Mouse (Mus musculus) midbrain, embryonic 13.5 days (tissue): ENCODE measurements around the gene Ampd2. TPM values are rescaled to one million over a fixed set of nuclear protein-coding genes. Genes with fewer than 3 reads are reported as not detected.

ENCODE experiments used
- ATAC-seq: fragments of 200-750 bp; cut with Nextera tagmentation; 2 replicates; pipeline ENCODE4 v1.8.0; 2017; ENCODE audit warnings: mild to moderate bottlenecking, moderate TSS enrichment, moderate library complexity
- H3K27ac ChIP-seq: fragments of 300-500 bp; sonication (generic); 2 replicates; pipeline ENCODE4 v1.5.1; 2015; ENCODE audit warnings: inconsistent platforms, mild to moderate bottlenecking, moderate library complexity
- H3K27me3 ChIP-seq: fragments of 300-500 bp; sonication (generic); 2 replicates; pipeline ENCODE4 v1.6.1; 2015; ENCODE audit warnings: mild to moderate bottlenecking, inconsistent platforms
- H3K36me3 ChIP-seq: fragments of 300-500 bp; sonication (generic); 2 replicates; pipeline ENCODE4 v1.6.1; 2015; ENCODE audit warnings: mild to moderate bottlenecking, inconsistent platforms
- H3K4me1 ChIP-seq: fragments of 300-500 bp; sonication (generic); replicated peaks from 2 replicates; pipeline ENCODE4 v1.6.1; 2015; ENCODE audit warnings: inconsistent platforms
- H3K4me2 ChIP-seq: fragments of 300-500 bp; sonication (generic); replicated peaks from 2 replicates; pipeline ENCODE4 v1.6.1; 2015; ENCODE audit warnings: moderate library complexity, mild to moderate bottlenecking, inconsistent platforms
- H3K4me3 ChIP-seq: fragments of 300-500 bp; sonication (generic); replicated peaks from 2 replicates; pipeline ENCODE4 v1.5.1; 2015; ENCODE audit warnings: mild to moderate bottlenecking, inconsistent platforms
- H3K9ac ChIP-seq: fragments of 300-500 bp; sonication (generic); replicated peaks from 2 replicates; pipeline ENCODE4 v1.6.1; 2015; ENCODE audit warnings: mild to moderate bottlenecking, inconsistent platforms
- H3K9me3 ChIP-seq: fragments of 300-500 bp; sonication (generic); 2 replicates; pipeline ENCODE4 v1.6.1; 2016; ENCODE audit warnings: mild to moderate bottlenecking, inconsistent platforms
- WGBS: fragments of 180-500 bp; shearing (Covaris S2); methylation state at CpG from one replicate; pipeline ENCODE4 v1.1.7; 2015; 5-methylcytosine and 5-hydroxymethylcytosine counted together
- polyA plus RNA-seq: library from polyadenylated mRNA; unstranded; fragments of >200 nt; fragmentation: Nextera tagmentation; extraction: Ambion mirVana; gene quantifications from 2 replicates; pipeline ENCODE4 v1.2.1, GENCODE M21; 2015

Ampd2 gene
- polyA plus RNA-seq, 1 experiment from 2014 or later, result 54.5 TPM

DNA sequence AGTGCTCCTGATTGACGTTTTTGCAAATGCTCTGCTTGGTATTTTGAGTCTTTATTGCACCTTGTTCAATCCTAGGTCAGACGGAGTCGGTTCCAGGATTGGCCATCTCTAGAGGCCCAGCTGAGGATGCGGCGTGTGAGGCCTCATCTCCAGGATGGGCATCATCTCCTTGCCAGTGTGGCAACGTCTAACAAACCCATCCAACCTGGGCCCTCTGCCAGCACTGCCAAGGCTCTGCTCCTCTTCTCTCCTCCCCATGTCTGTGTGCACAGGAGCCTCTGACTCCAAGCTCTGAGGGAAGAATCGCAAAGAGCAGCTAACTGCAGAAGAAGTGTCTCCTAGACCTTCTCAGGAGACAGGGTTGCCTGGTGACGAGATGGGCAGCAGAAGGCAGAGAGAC lies 23.8 kb downstream of the Ampd2 start:
- ATAC-seq, result no peak

DNA sequence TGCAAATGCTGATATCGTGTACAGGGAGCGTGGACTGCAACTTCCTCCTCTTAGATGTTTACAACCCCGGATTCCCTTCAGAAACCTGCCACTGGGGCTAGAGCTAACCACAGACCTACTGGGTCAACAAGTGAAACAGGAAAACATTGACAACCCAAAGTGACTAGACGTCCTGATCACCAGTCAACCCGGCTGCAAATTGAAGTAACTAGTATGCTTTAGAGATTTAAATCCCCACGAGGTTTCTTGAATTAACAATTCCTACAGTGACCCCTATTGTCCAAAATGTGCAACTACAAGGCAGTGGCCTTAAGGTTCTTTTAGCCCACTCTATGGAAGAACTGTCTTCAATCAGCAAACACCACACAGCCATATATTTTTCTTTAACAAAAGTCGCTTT lies 25.0 kb downstream of the Ampd2 start:
- WGBS, result 23% methylated on average over 7 of the region's 7 CpGs
- no peaks in the 10 kb centered on the region for H3K36me3 ChIP-seq
- 0 out of 2 replicates have a peak, but pooled peaks have one; percentile 24 for ATAC-seq
- H3K27me3 ChIP-seq, result no peaks in the 10 kb centered on the region
- H3K27ac ChIP-seq, result no peak overlapping the region
- H3K9me3 ChIP-seq, result no peaks in the 10 kb centered on the region
- no peak overlapping the region for H3K4me3 ChIP-seq
- no peak overlapping the region for H3K4me2 ChIP-seq
- no peaks in the 10 kb centered on the region for H3K4me1 ChIP-seq
- H3K9ac ChIP-seq, result no peak overlapping the region

More for the DNA sequence above, 23.8 kb downstream of the Ampd2 start:
- Histone ChIP-seq H3K4me1 (no peaks in the 10 kb centered on the region), H3K4me3 (no peak overlapping the region), H3K9me3 (no peaks in the 10 kb centered on the region), H3K9ac (no peak overlapping the region), H3K27ac (no peak overlapping the region), H3K4me2 (no peak overlapping the region), H3K27me3 (no peaks in the 10 kb centered on the region), H3K36me3 (no peaks in the 10 kb centered on the region)
- 83% methylated on average over 8 of the region's 8 CpGs for whole genome bisulfite sequencing

DNA sequence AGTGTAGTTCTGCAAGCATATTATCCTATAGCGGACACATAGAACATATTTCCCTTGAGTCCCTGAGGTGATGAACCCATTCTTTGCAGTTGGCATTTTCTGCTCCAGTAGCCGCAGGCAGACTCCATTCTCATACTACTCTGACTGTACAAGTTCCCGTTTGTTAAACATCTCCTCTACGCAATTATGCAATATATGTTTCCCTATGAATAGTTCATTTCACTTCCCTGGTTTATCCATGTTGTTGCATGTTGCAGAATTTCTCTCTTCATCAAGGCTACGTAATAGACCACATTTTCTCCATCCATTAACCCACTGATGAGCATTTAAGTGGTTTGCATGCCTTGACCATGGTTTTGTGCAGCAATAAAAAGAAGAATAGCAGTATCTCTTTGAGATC lies 36.0 kb downstream of the Ampd2 start:
- no peak overlapping the region for H3K4me2 ChIP-seq
- no peaks in the 10 kb centered on the region for H3K4me1 ChIP-seq
- H3K36me3 ChIP-seq, result no peaks in the 10 kb centered on the region
- H3K27ac ChIP-seq, result no peak overlapping the region
- H3K9ac ChIP-seq, result no peak overlapping the region
- no peak overlapping the region for H3K4me3 ChIP-seq
- no peaks in the 10 kb centered on the region for H3K9me3 ChIP-seq
- 90% methylated on average over 5 of the region's 5 CpGs for WGBS
- no peak for ATAC-seq
- no peaks in the 10 kb centered on the region for H3K27me3 ChIP-seq

DNA sequence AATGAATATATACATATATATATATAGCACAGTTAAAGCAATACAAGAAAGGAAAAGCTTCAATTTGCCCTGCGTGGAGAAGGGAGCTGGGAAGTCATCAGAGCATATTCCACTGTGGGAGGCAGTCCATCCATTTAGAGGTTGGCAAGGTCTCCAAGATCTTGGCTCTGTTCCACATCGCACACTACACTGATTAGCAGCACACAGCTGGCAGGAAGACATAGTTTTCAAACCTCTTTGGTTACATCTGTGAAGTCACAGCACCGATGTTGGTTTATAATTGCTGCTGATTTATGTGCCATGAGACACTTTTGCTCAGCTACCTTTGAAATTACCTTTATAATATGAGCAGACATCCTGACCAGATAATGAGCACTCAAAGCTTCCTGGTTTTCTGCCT lies 38.1 kb downstream of the Ampd2 start:
- WGBS, result 81% methylated on average over 3 of the region's 3 CpGs

DNA sequence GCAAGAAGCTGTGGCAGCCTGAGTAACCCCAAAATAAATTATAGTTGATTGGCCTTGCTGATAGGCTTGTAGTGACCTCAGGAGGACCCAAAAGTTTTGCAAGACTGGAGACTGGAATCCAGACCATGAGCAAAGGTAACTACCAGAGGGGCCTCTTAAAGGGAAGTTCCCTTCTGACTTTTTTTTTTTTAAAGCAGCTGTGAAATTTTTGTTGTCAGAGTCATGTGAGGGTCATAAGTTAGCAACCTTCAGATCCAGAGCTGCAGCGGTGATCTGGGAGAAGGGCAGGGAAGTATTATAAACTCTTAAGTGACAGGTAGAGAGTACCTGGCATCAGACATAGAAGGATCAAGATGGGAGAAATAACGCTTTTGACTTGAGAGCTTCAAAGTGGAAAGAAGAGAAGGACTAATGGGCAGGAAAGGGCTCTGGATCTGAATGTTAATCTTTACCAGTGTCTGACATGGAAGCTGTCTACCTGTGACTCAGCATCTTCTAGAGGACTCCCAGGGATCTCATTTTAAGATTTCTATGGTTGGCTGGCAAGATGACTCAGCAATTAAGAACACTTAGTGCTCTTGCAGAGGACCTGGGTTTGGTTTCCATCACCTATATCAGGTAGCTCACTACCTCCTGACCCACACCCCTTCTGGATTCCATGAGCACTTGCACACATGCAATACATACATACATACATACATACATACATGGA lies 39.4 kb downstream of the Ampd2 start:
- peaks cover 6% of the 10 kb centered on the region; the same call in 1 of the 2 replicates for H3K27me3 ChIP-seq
- no peak overlapping the region for H3K27ac ChIP-seq
- no peak overlapping the region for H3K4me3 ChIP-seq
- H3K4me1 ChIP-seq, result peaks cover 14% of the 10 kb centered on the region
- WGBS, result 90% methylated on average over 2 of the region's 2 CpGs
- H3K36me3 ChIP-seq, result no peaks in the 10 kb centered on the region
- no peak overlapping the region for H3K4me2 ChIP-seq
- ATAC-seq, result no peak
- H3K9ac ChIP-seq, result no peak overlapping the region
- no peaks in the 10 kb centered on the region for H3K9me3 ChIP-seq

More for the DNA sequence above, 38.1 kb downstream of the Ampd2 start:
- H3K4me3 ChIP-seq, result no peak overlapping the region
- H3K4me1 ChIP-seq, result peaks cover 14% of the 10 kb centered on the region
- H3K4me2 ChIP-seq, result no peak overlapping the region
- ATAC-seq, result no peak
- no peaks in the 10 kb centered on the region for H3K27me3 ChIP-seq
- no peak overlapping the region for H3K27ac ChIP-seq
- no peak overlapping the region for H3K9ac ChIP-seq
- H3K36me3 ChIP-seq, result no peaks in the 10 kb centered on the region
- H3K9me3 ChIP-seq, result no peaks in the 10 kb centered on the region

DNA sequence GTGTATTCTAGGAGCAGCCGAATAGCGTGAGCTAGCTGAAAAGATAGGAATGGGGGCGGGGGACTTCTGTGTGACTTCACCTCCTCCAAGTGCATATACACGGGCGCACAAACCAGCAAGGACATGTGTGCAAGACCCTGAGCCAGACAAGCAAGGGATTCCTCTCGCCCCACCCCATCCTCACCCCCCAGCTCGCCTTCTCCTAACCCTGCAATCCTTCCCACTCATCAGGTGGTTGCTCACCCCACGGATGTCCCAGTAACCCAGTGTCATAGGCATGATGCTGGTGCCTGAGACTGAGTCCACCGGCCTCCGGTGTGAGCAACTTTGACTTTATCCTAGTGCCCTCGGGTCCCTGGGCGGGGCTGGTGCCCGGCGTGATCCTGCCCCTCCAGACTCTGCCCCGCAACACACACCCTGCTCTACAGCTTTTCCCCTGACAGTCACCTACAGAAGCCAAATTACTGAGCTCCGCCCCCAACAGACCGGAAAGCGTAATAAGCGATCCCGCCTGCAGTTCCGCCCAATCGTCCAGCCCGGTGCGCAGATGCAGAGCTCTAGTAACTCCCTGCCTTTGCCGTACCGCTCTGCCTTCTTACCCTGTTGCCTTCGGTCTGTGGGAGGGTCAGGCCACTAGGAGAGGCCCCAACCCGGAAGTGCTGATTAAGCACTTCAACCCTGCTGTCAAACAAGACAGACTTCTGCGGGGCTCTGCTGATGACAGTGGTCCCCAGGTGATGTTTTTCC lies 41.9 kb downstream of the Ampd2 start, which contains the start of gene Gstm4:
Gene Gstm4 (minus strand): TSS at position 501 of the 747 bp plus-strand sequence.
- Histone ChIP-seq H3K4me2 (peak within 1 kb of the TSS; percentile 83), H3K27ac (peak within 1 kb of the TSS; percentile 16; the same call in 1 of the 2 replicates), H3K4me1 (peaks cover 14% of the 10 kb centered on the region), H3K27me3 (peaks cover 6% of the 10 kb centered on the region; the same call in 1 of the 2 replicates), H3K9ac (peak within 1 kb of the TSS; percentile 65), H3K9me3 (no peaks in the 10 kb centered on the region), H3K36me3 (no peaks in the 10 kb centered on the region), H3K4me3 (peak within 1 kb of the TSS; percentile 53)
- ATAC-seq, result peak; percentile 95
- WGBS, result 7% methylated on average over 29 of the region's 29 CpGs

DNA sequence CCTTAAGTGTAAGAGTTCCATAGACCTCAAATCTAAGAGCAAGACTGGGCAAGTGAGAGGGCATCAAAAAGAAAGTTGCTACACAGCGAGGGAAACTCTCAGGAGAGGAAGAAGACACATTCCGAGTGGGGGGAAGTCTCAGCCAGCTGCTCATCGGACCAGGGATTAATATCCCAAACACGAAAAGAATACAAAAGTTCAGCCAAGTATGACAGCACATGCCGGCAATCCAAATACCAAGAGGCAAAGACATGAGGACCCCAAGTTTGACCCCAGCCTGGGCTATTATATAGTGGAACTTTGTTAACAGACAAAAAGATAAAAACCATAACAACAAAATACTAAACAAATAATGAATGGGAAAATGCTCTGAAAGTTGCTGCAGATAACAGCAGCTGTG lies 53.3 kb downstream of the Ampd2 start:
- 57% methylated on average over 5 of the region's 5 CpGs for WGBS
- no peaks in the 10 kb centered on the region for H3K36me3 ChIP-seq
- ATAC-seq, result no peak
- H3K4me1 ChIP-seq, result no peaks in the 10 kb centered on the region
- H3K9me3 ChIP-seq, result no peaks in the 10 kb centered on the region
- H3K4me2 ChIP-seq, result no peak overlapping the region
- H3K9ac ChIP-seq, result no peak overlapping the region
- H3K27ac ChIP-seq, result no peak overlapping the region
- H3K27me3 ChIP-seq, result no peaks in the 10 kb centered on the region
- H3K4me3 ChIP-seq, result no peak overlapping the region

DNA sequence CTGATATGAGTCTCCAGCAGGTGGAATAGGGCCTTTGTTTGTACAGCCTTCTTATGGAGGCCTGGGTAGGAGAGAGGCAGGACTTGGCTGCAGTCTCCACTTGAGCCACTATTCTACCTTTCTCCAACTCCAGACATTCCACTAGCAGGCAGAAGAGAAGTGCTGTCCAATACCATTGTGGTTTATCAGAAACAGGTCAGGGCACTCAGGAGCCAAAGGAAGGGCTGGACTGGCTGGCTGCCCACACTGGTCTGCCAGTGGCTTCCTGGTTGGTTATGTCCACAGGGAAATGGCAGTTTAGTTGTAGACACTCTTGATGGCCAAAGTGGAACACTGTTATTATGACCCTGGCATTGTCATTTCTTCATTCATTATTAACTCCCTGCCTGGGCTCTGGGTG lies 54.3 kb downstream of the Ampd2 start:
- Histone ChIP-seq H3K9ac (no peak overlapping the region), H3K27me3 (no peaks in the 10 kb centered on the region), H3K4me1 (no peaks in the 10 kb centered on the region), H3K36me3 (no peaks in the 10 kb centered on the region), H3K27ac (no peak overlapping the region), H3K9me3 (no peaks in the 10 kb centered on the region), H3K4me2 (no peak overlapping the region), H3K4me3 (no peak overlapping the region)
- ATAC-seq, result no peak

DNA sequence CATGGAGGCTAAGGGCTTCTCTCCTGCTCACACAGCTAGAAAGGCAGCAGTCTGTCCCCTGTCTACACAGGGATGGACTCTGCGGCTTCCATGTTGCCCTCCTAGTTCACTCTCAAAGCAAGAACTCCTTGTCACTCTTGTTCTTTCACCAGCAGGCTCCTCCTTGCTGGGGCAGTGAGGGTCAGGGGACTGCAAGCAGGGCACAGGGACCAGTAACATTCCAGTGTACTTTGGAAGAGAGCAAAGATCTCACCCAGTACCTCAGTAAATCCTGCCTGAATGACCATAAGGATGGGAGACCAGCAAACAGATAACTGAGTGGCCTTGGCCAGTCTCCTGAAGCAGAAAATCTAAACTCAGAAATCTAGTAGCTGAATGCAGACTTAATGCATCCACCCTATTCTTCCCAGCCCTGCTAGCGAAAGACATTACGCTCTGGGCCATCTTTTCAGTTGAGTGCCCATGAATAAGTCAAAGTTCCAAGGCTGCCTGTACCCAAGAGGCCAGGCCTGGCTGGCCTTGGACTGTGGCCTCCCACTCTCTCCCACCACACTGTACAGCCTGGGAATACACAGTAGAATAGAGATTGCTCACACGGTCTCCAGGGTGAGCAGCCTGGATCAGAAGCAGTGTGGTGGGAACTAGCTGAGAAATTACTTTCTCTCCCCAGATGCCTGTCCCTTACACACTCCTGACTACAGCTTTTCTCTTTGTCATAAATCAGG lies 57.6 kb downstream of the Ampd2 start:
- Histone ChIP-seq H3K9me3 (no peaks in the 10 kb centered on the region), H3K27me3 (no peaks in the 10 kb centered on the region), H3K4me1 (no peaks in the 10 kb centered on the region), H3K27ac (no peak overlapping the region), H3K36me3 (no peaks in the 10 kb centered on the region), H3K9ac (no peak overlapping the region), H3K4me2 (no peak overlapping the region), H3K4me3 (no peak overlapping the region)
- ATAC-seq, result no peak
- WGBS, result 61% methylated on average over 4 of the region's 4 CpGs

DNA sequence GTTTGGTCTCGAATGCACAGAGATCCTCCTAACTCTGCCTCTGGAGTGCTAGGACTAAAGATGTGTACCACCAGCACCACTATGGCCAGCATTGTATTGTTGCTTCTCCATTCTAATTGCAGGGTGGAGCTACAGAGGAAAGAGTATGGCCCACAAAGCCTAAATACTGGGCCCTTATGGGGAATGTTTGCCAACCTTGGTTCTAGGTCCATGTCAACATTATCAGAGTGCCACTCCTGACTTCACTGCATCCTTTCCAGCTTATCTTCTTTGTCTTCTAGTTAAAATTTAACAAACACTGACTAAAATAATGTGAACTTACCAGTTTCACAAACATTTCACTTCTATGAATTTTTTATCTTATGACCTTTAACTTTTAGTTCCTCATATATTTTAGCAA lies 59.9 kb downstream of the Ampd2 start:
- no peak overlapping the region for H3K27ac ChIP-seq
- H3K9ac ChIP-seq, result no peak overlapping the region
- no peak for ATAC-seq
- no peaks in the 10 kb centered on the region for H3K36me3 ChIP-seq
- no peak overlapping the region for H3K4me2 ChIP-seq
- 81% methylated on average over 1 of the region's 1 CpGs for WGBS
- H3K27me3 ChIP-seq, result no peaks in the 10 kb centered on the region
- H3K4me1 ChIP-seq, result no peaks in the 10 kb centered on the region
- no peaks in the 10 kb centered on the region for H3K9me3 ChIP-seq
- H3K4me3 ChIP-seq, result no peak overlapping the region

DNA sequence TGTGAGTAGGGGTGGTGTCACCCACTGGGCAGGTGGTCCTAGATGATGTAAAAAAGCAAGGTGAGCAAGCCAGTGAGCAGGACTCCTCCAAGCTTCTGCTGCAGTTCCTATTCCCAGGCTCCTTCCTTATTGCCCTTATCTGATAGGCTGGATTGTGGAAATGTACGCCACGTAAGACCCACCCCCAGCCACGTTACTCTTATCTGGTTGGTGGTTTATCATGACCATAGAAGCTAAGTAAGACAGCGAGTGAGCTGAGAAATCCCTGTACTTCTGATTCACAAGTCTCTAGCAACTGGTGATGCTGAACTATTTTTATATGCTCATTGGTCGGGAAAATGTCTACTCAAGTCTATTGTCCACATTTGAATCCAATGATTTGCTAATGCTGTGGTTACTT lies 60.4 kb downstream of the Ampd2 start:
- no peaks in the 10 kb centered on the region for H3K4me1 ChIP-seq
- no peak overlapping the region for H3K4me2 ChIP-seq
- no peak overlapping the region for H3K27ac ChIP-seq
- H3K36me3 ChIP-seq, result no peaks in the 10 kb centered on the region
- no peak for ATAC-seq
- H3K9ac ChIP-seq, result no peak overlapping the region
- 82% methylated on average over 5 of the region's 5 CpGs for WGBS
- H3K9me3 ChIP-seq, result no peaks in the 10 kb centered on the region
- no peaks in the 10 kb centered on the region for H3K27me3 ChIP-seq
- no peak overlapping the region for H3K4me3 ChIP-seq

DNA sequence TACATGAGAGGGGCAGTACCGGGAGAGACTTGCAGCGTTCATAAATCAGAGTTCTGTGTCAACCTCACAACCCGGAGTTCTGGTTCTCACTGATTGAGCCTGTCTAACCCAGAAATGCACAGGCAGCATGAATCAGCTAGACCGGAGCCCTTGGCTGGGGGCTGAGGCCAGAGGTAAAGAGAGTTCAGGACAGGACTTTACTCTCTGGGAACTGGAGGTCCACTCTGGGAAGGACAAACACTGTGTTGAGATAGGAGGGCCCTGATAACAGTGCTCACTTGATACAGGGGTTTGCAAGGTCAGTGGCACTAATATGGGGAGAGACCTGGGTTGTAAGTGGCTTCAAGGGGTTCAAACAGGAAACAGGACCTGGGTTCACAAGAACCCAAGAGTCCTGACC lies 61.1 kb downstream of the Ampd2 start:
- Histone ChIP-seq H3K4me2 (no peak overlapping the region), H3K27ac (no peak overlapping the region), H3K9me3 (no peaks in the 10 kb centered on the region), H3K4me3 (no peak overlapping the region), H3K27me3 (no peaks in the 10 kb centered on the region), H3K36me3 (no peaks in the 10 kb centered on the region), H3K9ac (no peak overlapping the region), H3K4me1 (no peaks in the 10 kb centered on the region)
- WGBS, result 84% methylated on average over 4 of the region's 4 CpGs
- no peak for ATAC-seq
